Mouse (Mus musculus): Measurements from ENCODE around the gene Akap14.

The Akap14 gene

DNA sequence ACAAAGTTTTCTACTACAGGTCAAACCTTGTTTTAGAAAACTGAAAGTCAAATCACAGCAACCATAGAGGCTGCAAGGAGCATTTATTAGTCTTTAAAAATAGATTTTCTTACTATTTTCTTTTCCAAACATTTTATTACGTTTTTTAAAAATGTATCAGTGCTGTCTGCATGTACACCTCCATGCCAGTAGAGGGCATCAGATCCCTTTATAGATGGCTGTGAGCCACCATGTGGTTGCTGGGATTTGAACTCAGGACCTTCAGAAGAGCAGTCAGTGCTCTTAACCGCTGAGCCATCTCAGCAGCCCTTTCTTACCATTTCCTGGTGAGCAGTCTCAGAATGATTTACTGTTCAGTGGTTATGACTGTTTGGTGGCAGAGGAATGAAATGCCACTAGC is 64.8 kb downstream of the Akap14 start:
- DNase-seq (ENCODE audit: low read depth, low spot score): no peak
